Mouse (Mus musculus) cerebellum, adult 2 months (tissue): Measurements from ENCODE around the gene Abhd4. TPM values are rescaled to one million over a fixed set of nuclear protein-coding genes. Genes with fewer than 3 reads are reported as not detected.

ENCODE experiments used
- DNase-seq, 2 experiments: peaks; one replicate each; pipeline ENCODE4 v3.0.0; 2021
- H3K27ac ChIP-seq: fragments of 200-500 bp; 2 replicates; pipeline ENCODE4 v1.5.1; 2012; ENCODE audit warnings: low read length, control low read depth, inconsistent platforms; ENCODE audit not compliant: insufficient read depth
- H3K27me3 ChIP-seq: fragments of 200-500 bp; 2 replicates; pipeline ENCODE4 v1.6.1; 2012; ENCODE audit warnings: inconsistent platforms, mild to moderate bottlenecking, low read length, moderate library complexity; ENCODE audit not compliant: control insufficient read depth, insufficient read depth
- H3K4me1 ChIP-seq: fragments of 200-500 bp; 2 replicates; pipeline ENCODE4 v1.6.1; 2011; ENCODE audit warnings: low read length; ENCODE audit not compliant: control insufficient read depth, insufficient read depth
- H3K4me3 ChIP-seq: fragments of 200-500 bp; replicated peaks from 2 replicates; pipeline ENCODE3; 2011; ENCODE audit warnings: mild to moderate bottlenecking, low read depth, low read length, control low read depth; ENCODE audit not compliant: insufficient read depth
- CTCF ChIP-seq: fragments of 200-500 bp; IDR thresholded peaks from 2 replicates; pipeline ENCODE4 v1.5.1; 2011; ENCODE audit warnings: low read depth, mild to moderate bottlenecking, control low read depth, low read length, moderate library complexity, borderline replicate concordance; ENCODE audit not compliant: insufficient read depth
- POLR2A ChIP-seq: fragments of 200-500 bp; IDR thresholded peaks from 2 replicates; pipeline ENCODE4 v1.6.1; 2011; ENCODE audit warnings: low read length, control low read depth, borderline replicate concordance; ENCODE audit not compliant: insufficient read depth
- WGBS: fragments of 180-500 bp; shearing (Covaris S2); methylation state at CpG from one replicate; pipeline ENCODE4 v1.1.7; 2018; 5-methylcytosine and 5-hydroxymethylcytosine counted together
- polyA plus RNA-seq: library from polyadenylated mRNA; depleted of rRNA; stranded (reverse); fragments of >200 nt; gene quantifications from 2 replicates; pipeline ENCODE4 v1.2.3, GENCODE M21; 2012

The Abhd4 gene
- polyA plus RNA-seq, 1 experiment: 59.2 TPM

- WGBS: 83% methylated on average over 5 of the region's 5 CpGs
- DNase-seq: no peak
- no peak overlapping the region for H3K27ac ChIP-seq
- no peak for TF ChIP-seq CTCF
- TF ChIP-seq POLR2A: no peak
- H3K27me3 ChIP-seq: no peaks in the 10 kb centered on the region
- no peak overlapping the region for H3K4me3 ChIP-seq
- H3K4me1 ChIP-seq: no peaks in the 10 kb centered on the region
Measured at GRCm38 (mm10) chr14:54236881-54237280, 17.1 kb upstream of the Abhd4 start.

GRCm38 (mm10) chr14:54239002-54239736 lies 14.8 kb upstream of the Abhd4 start:
- Histone ChIP-seq H3K4me1 (no peaks in the 10 kb centered on the region), H3K27me3 (no peaks in the 10 kb centered on the region), H3K4me3 (no peak overlapping the region), H3K27ac (no peak overlapping the region)
- peak; percentile 88 for TF ChIP-seq CTCF
- TF ChIP-seq POLR2A: no peak
- WGBS: 12% methylated on average over 7 of the region's 7 CpGs
- DNase-seq: peak; percentile 69 to 77

- Histone ChIP-seq H3K4me3 (no peak overlapping the region), H3K27me3 (no peaks in the 10 kb centered on the region), H3K4me1 (no peaks in the 10 kb centered on the region), H3K27ac (no peak overlapping the region)
- DNase-seq: no peak
- WGBS: 83% methylated on average over 5 of the region's 5 CpGs
- TF ChIP-seq POLR2A: no peak
- TF ChIP-seq CTCF: no peak
Measured at GRCm38 (mm10) chr14:54240542-54240941, 13.4 kb upstream of the Abhd4 start.

GRCm38 (mm10) chr14:54244183-54244582 lies 9.8 kb upstream of the Abhd4 start:
- no peak for DNase-seq
- Histone ChIP-seq H3K27ac (no peak overlapping the region), H3K27me3 (no peaks in the 10 kb centered on the region), H3K4me3 (no peak overlapping the region), H3K4me1 (no peaks in the 10 kb centered on the region)
- TF ChIP-seq CTCF (no peak), POLR2A (no peak)
- WGBS: 64% methylated on average over 3 of the region's 3 CpGs

- 90% methylated on average over 3 of the region's 3 CpGs for WGBS
- no peak overlapping the region for H3K27ac ChIP-seq
- H3K27me3 ChIP-seq: no peaks in the 10 kb centered on the region
- peaks cover 8% of the 10 kb centered on the region for H3K4me1 ChIP-seq
- DNase-seq: no peak
- TF ChIP-seq CTCF: no peak
- no peak for TF ChIP-seq POLR2A
- H3K4me3 ChIP-seq: no peak overlapping the region
Measured at GRCm38 (mm10) chr14:54246232-54246631, 7.8 kb upstream of the Abhd4 start.

- no peak for TF ChIP-seq CTCF
- TF ChIP-seq POLR2A: no peak
- 64% methylated on average over 9 of the region's 9 CpGs for WGBS
- Histone ChIP-seq H3K27me3 (no peaks in the 10 kb centered on the region), H3K4me1 (peaks cover 8% of the 10 kb centered on the region), H3K27ac (no peak overlapping the region), H3K4me3 (no peak overlapping the region)
- no peak for DNase-seq
Measured at GRCm38 (mm10) chr14:54249326-54249725, 4.7 kb upstream of the Abhd4 start.

- Histone ChIP-seq H3K4me1 (peaks cover 8% of the 10 kb centered on the region), H3K27me3 (no peaks in the 10 kb centered on the region), H3K27ac (no peak overlapping the region), H3K4me3 (no peak overlapping the region)
- WGBS: 84% methylated on average over 4 of the region's 4 CpGs
- DNase-seq: no peak
- no peak for TF ChIP-seq POLR2A
- TF ChIP-seq CTCF: no peak
Measured at GRCm38 (mm10) chr14:54250122-54250521, 3.9 kb upstream of the Abhd4 start.

GRCm38 (mm10) chr14:54254670-54255202 lies 748 bp downstream of the Abhd4 start:
- no peak overlapping the region for H3K27ac ChIP-seq
- H3K4me1 ChIP-seq: peaks cover 5% of the 10 kb centered on the region
- no peak overlapping the region for H3K4me3 ChIP-seq
- H3K27me3 ChIP-seq: no peaks in the 10 kb centered on the region
- WGBS: 70% methylated on average over 12 of the region's 12 CpGs
- TF ChIP-seq CTCF (no peak), POLR2A (no peak)
- DNase-seq: no peak
